Mouse (Mus musculus): ENCODE data around the gene Ankrd44. TPM values are rescaled to one million over a fixed set of nuclear protein-coding genes. Genes with fewer than 3 reads are reported as not detected.
A peak's percentile ranks its signal among the peaks of the same experiment; 100 is the strongest.

The Ankrd44 gene
- polyA plus RNA-seq, 1 experiment, result 6.8 TPM

DNA sequence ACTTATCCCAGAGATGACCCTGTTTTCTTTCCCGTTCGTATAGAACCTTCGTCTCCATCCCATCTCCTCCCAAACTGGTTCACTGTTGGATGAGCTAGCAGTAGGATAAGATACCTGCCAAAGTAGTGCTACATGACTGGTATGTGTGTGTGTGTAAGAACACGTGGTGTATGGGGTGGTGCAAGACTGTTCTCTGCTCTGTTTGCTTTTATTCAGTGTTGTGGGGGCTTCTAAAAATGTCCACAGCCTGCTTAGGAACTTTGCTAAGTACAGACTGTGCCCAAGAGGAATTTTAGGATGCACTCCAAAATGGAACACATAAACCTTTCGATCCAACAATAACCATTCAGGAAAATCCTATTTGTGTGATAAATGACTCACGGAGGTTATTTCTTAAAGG is 209.3 kb downstream of the Ankrd44 start:
- no peak for TF ChIP-seq POLR2A (IDR thresholded peaks at IDR 0.05; ENCODE audit: control insufficient read depth, low read depth, low read length)
- TF ChIP-seq CTCF (IDR thresholded peaks at IDR 0.05; ENCODE audit: control insufficient read depth, insufficient read depth, insufficient replicate concordance, low read depth, low read length), result no peak
- Histone ChIP-seq H3K36me3 (ENCODE audit: control insufficient read depth, insufficient read depth, low read length) (no peaks in the 10 kb centered on the region), H3K4me3 (ENCODE audit: control insufficient read depth, low read depth, low read length) (no peak overlapping the region), H3K4me1 (ENCODE audit: control insufficient read depth, insufficient read depth, low read length) (no peaks in the 10 kb centered on the region), H3K27me3 (ENCODE audit: control insufficient read depth, insufficient read depth, low read length) (no peaks in the 10 kb centered on the region), H3K27ac (ENCODE audit: control insufficient read depth, insufficient read depth, low read depth, low read length) (peak overlapping the region; percentile 17)

- Histone ChIP-seq H3K4me3 (ENCODE audit: control insufficient read depth, low read depth, low read length) (no peak overlapping the region), H3K36me3 (ENCODE audit: control insufficient read depth, insufficient read depth, low read length) (no peaks in the 10 kb centered on the region), H3K27me3 (ENCODE audit: control insufficient read depth, insufficient read depth, low read length) (no peaks in the 10 kb centered on the region), H3K4me1 (ENCODE audit: control insufficient read depth, insufficient read depth, low read length) (no peaks in the 10 kb centered on the region), H3K27ac (ENCODE audit: control insufficient read depth, insufficient read depth, low read depth, low read length) (no peak overlapping the region)
- no peak for TF ChIP-seq POLR2A (IDR thresholded peaks at IDR 0.05; ENCODE audit: control insufficient read depth, low read depth, low read length)
- no peak for TF ChIP-seq CTCF (IDR thresholded peaks at IDR 0.05; ENCODE audit: control insufficient read depth, insufficient read depth, insufficient replicate concordance, low read depth, low read length)
Observed at GRCm38 (mm10) chr1:54715061-54715760, 211.0 kb downstream of the Ankrd44 start.

DNA sequence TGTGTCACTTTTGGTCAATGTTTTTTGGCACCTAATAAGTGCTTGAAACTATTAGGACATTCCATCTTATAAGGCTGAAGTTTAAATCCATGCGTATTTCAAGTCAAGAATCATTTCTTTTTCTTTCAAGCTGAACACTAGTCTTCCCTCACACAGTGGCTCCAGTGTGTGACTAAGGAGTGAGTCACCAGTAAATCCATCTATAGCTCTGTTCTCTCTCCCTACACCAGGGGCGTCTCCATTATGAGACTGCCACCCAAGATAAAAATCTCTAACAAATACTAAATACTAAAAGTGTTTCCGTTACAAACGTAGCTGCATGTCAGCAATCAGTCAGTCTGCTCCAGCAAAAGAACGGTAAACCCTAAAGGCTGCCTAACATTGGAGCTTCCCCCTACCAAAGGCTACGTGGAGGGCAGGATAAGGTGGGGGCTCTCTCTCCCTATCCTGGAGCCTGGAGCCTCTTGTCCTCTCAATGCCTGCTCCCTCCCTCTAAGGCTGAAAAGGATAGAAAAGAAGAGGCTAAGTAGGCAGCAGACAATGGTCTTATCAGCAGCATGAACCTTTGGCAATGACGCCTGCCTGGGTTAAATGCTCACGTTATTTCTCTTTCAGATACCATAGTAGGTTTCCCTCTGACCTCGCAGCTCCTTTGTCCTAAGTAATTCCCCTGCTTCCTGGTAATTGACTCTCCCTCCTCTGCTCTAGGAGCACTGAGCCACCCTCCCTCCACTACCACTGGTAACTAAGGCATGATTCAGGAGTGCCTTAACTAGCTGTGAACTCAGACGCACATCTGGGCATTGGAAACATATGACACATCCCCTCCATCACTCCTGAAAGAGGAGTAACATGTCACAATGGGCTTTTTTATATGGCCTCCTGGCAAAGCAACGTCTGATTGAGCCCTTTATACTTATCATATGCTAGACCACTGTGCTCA is 212.7 kb downstream of the Ankrd44 start:
- H3K27ac ChIP-seq (ENCODE audit: control insufficient read depth, insufficient read depth, low read depth, low read length), result no peak overlapping the region

DNA sequence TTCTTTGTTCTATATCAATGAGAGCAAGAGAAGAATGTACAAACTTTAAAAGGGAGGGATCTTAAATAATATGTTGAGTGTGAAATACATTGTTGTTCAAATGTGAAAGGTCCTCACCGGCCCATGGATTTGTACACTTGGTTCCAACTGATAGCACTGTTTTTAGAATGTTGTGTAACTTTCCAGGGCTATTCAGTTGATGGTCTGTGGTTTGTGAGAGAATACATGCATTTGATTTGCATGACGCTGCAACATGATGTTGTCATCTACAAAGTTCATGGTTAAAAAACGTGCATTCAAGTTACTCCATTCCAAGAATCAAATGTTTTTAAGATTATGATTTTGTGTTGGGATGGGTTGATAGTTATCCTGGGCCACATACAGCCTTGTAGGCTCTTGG is 214.6 kb downstream of the Ankrd44 start:
- H3K36me3 ChIP-seq (ENCODE audit: control insufficient read depth, insufficient read depth, low read length), result no peaks in the 10 kb centered on the region
- H3K4me1 ChIP-seq (ENCODE audit: control insufficient read depth, insufficient read depth, low read length), result no peaks in the 10 kb centered on the region
- TF ChIP-seq POLR2A (IDR thresholded peaks at IDR 0.05; ENCODE audit: control insufficient read depth, low read depth, low read length) (no peak), CTCF (IDR thresholded peaks at IDR 0.05; ENCODE audit: control insufficient read depth, insufficient read depth, insufficient replicate concordance, low read depth, low read length) (no peak)
- H3K27ac ChIP-seq (ENCODE audit: control insufficient read depth, insufficient read depth, low read depth, low read length), result no peak overlapping the region
- H3K27me3 ChIP-seq (ENCODE audit: control insufficient read depth, insufficient read depth, low read length), result no peaks in the 10 kb centered on the region
- no peak overlapping the region for H3K4me3 ChIP-seq (ENCODE audit: control insufficient read depth, low read depth, low read length)

More for the DNA sequence above, 212.7 kb downstream of the Ankrd44 start:
- Histone ChIP-seq H3K27me3 (ENCODE audit: control insufficient read depth, insufficient read depth, low read length) (no peaks in the 10 kb centered on the region), H3K4me3 (ENCODE audit: control insufficient read depth, low read depth, low read length) (no peak overlapping the region), H3K36me3 (ENCODE audit: control insufficient read depth, insufficient read depth, low read length) (no peaks in the 10 kb centered on the region), H3K4me1 (ENCODE audit: control insufficient read depth, insufficient read depth, low read length) (no peaks in the 10 kb centered on the region)
- TF ChIP-seq CTCF (IDR thresholded peaks at IDR 0.05; ENCODE audit: control insufficient read depth, insufficient read depth, insufficient replicate concordance, low read depth, low read length) (no peak), POLR2A (IDR thresholded peaks at IDR 0.05; ENCODE audit: control insufficient read depth, low read depth, low read length) (no peak)

DNA sequence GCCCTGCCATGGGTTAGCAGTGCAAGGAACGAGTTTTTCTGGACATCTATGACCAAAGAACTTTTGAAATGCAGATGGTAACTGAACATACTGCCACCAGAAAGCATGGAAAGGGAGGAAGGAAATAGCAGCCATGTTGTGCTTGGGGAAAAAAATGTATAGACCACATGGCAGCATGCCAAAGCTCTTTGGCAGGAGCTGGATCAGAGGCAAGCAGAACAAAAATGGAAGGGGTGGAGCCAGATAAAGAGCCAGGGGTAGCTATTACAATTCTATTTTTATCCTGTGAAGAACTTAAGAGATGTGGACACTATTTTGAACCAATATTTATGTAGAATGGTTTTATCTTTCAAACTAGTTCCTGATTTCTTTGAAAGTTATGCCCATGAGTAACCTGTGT is 215.6 kb downstream of the Ankrd44 start:
- Histone ChIP-seq H3K36me3 (ENCODE audit: control insufficient read depth, insufficient read depth, low read length) (no peaks in the 10 kb centered on the region), H3K4me3 (ENCODE audit: control insufficient read depth, low read depth, low read length) (no peak overlapping the region), H3K27ac (ENCODE audit: control insufficient read depth, insufficient read depth, low read depth, low read length) (no peak overlapping the region), H3K27me3 (ENCODE audit: control insufficient read depth, insufficient read depth, low read length) (no peaks in the 10 kb centered on the region), H3K4me1 (ENCODE audit: control insufficient read depth, insufficient read depth, low read length) (no peaks in the 10 kb centered on the region)
- TF ChIP-seq CTCF (IDR thresholded peaks at IDR 0.05; ENCODE audit: control insufficient read depth, insufficient read depth, insufficient replicate concordance, low read depth, low read length) (no peak), POLR2A (IDR thresholded peaks at IDR 0.05; ENCODE audit: control insufficient read depth, low read depth, low read length) (no peak)

DNA sequence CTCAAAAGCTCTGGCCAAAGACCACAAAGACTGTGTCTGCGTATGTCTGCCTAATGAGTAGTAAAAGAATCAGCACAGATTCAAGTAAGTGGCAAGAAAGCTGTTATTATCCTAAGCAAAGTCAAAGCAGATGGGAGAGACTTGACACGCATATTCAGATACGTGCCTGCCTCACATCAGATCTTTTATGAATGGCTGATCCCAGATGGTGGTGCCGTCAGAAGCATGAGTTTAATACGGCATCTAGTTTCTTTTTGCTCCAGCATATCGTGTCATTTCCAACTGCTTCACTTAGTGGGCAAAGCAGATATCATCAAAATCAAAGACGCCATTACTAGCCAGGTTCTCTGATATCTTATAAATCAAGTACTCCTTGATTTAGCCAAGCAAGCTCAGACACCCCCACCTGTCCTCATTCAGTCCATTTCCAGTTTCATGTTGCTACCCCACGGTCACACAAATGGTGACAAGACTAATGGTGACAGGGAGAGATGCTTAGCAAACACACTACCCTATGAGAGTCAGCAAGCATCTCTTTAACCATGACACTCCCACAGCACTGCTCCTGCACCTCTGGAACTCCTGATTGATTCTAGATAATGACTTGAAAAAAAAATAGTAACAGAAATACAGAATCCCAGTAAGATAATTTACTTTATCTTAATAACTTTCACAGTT is 218.2 kb downstream of the Ankrd44 start:
- H3K4me1 ChIP-seq (ENCODE audit: control insufficient read depth, insufficient read depth, low read length), result no peaks in the 10 kb centered on the region
- no peak for TF ChIP-seq CTCF (IDR thresholded peaks at IDR 0.05; ENCODE audit: control insufficient read depth, insufficient read depth, insufficient replicate concordance, low read depth, low read length)
- TF ChIP-seq POLR2A (IDR thresholded peaks at IDR 0.05; ENCODE audit: control insufficient read depth, low read depth, low read length), result no peak
- H3K27me3 ChIP-seq (ENCODE audit: control insufficient read depth, insufficient read depth, low read length), result no peaks in the 10 kb centered on the region
- no peak overlapping the region for H3K27ac ChIP-seq (ENCODE audit: control insufficient read depth, insufficient read depth, low read depth, low read length)
- no peak overlapping the region for H3K4me3 ChIP-seq (ENCODE audit: control insufficient read depth, low read depth, low read length)
- no peaks in the 10 kb centered on the region for H3K36me3 ChIP-seq (ENCODE audit: control insufficient read depth, insufficient read depth, low read length)

Data from testis, adult 2 months (tissue).